Mouse (Mus musculus): ENCODE measurements around the gene Icam1.
"Not testable (repeated sequence)": the region's sequence is repeated elsewhere in the genome, so short reads cannot be mapped to it uniquely, and the experiment has no call there.

Icam1 gene

DNA sequence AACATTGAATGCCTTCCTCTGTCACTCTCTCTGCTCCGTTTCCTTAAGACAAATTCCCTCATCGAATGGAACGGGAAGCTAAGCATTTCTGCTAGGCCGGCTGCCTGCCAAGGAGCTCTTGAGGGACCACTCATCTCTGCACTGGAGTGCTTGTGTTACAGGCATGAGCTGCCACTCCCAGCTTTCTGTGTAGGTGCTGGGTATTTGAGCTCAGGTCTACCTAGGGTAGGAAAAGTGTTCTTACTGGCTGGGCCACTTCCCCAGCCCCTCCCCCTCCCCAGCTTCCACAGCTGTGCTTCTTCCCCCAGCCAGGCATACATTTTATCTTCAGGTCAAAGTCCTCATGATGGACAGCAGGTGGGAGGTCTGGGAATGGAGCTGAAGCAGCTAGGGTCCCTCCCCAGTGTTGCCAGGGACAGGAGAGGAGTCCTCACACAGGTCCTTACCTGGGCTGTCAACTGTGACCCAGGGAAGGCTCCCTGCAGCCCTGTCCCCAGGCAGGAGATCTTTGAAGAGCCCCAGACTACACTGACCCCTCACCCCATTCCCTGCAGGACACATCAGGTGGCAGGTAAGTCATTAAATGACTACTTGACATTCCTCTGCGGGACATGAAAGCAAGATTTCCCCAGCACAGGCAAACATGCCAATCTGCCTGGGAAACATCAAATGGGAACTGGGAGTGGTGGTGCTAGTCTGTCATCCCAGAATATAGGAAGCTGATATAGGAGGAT lies 22.5 kb upstream of the Icam1 start:
- peak; percentile 37 for DNase-seq

DNA sequence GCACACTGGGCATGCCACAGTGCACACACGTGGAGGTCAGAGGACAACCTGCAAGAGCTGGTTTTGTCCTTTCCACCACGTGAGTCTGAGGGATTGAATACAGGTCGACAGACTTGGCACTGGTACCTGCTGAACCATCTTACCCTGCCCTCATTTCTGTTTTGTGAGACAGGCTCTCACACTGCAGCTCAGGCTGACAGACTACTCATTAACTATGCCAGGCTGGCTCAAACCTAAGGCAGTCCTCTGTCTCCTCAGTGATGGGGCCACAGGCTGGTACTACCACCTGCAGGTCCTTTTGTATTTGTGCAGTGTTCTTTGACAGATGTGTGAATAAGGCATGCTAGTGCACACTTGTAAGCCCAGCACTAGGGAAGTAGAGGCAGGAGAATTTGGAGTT lies 20.7 kb upstream of the Icam1 start:
- DNase-seq = peak; percentile 43

DNA sequence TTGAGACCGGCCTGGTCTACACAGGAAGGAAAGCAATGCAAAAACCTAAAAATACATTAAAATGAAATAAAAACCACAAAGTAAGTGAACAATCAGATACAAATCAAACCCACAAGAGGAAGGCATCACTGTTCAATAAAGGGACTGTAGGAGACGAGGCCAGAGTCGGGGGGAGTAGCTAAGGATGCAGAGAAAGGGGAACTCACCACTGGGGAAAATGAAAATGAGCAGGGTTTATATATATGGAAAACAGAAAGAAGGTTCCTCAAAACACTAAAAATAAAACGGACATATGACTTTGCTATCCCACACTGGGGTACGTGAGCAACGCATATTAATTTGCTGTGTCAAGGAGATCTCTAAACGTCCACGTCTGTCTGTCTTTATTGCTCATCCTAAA lies 18.7 kb upstream of the Icam1 start:
- no peak for DNase-seq

DNA sequence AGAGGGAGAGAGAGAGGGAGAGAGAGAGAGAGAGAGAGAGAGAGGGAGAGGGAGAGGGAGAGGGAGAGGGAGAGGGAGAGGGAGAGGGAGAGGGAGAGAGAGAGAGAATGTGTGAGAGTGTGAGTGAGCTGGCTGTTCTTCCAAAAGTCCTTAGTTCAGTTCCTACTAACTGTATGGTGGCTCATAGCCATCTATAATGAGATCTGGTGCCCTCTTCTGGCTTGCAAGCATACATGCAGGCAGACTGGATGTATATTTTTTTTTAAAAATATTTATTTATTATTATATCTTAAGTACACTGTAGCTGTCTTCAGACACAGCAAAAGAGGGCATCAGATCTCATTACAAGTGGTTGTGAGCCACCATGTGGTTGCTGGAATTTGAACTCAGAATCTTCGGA lies 17.4 kb upstream of the Icam1 start:
- DNase-seq = not testable (repeated sequence)

DNA sequence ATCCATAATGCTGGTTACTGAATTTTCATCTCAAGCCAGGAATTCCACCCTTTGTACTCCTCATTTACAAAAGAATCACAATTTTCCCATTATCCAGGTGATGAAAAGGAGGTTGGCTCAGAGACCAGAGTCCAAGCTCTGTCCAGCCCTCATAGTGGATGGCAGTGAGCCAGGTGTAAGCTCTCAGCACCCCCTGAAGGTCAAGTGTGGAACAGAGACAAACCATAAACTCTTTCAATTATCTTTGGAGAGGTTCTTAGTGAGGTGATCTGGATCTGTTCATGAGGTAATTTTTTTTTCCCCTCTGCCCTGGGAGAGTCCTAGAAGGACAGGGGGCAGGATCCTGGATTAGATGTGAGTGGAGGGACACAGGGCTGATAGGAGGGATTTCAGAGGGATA lies 15.0 kb upstream of the Icam1 start:
- peak; percentile 66 for DNase-seq

DNA sequence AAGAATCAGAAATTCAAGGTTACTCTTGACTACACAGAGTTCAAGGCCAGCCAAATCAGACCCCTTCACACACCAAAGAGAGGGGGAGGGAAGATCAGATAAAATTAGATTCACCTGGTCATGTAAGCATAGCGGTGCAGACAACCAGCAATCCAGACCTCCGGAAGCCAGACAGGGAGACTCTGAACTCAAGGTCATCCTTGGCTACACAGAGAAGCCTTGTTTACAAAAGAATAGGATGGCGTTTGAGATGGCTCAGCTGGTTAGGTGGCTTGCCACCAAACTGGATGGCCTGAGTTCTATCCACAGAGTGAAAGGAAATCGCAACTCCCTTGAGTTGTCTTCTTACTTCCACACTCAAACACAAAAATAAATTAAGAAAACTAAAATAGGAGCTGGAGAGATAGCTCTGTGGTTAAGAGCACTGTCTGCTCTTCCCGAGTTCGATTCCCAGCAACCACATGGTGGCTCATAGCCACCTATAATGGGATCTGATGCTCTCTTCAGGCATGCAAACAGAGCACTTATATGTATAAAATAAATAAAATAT lies 14.1 kb upstream of the Icam1 start:
- no peak for DNase-seq

DNA sequence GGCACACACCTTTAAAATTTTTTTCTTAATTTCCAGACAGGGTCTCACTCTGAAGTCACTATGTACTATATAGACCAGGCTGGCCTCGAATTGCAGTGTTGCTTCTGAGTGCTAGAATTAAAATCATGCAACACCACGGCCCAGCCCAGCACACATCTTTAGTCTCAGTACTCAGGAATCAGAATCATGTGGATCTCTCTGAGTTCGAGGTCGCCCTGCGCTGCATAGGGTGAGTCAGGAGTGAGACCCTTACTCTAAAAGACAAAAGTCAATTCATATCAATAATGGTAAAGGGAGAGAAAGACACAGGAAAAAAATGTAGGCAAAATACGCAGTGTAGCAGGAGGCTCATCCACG lies 13.5 kb upstream of the Icam1 start:
- DNase-seq = no peak

DNA sequence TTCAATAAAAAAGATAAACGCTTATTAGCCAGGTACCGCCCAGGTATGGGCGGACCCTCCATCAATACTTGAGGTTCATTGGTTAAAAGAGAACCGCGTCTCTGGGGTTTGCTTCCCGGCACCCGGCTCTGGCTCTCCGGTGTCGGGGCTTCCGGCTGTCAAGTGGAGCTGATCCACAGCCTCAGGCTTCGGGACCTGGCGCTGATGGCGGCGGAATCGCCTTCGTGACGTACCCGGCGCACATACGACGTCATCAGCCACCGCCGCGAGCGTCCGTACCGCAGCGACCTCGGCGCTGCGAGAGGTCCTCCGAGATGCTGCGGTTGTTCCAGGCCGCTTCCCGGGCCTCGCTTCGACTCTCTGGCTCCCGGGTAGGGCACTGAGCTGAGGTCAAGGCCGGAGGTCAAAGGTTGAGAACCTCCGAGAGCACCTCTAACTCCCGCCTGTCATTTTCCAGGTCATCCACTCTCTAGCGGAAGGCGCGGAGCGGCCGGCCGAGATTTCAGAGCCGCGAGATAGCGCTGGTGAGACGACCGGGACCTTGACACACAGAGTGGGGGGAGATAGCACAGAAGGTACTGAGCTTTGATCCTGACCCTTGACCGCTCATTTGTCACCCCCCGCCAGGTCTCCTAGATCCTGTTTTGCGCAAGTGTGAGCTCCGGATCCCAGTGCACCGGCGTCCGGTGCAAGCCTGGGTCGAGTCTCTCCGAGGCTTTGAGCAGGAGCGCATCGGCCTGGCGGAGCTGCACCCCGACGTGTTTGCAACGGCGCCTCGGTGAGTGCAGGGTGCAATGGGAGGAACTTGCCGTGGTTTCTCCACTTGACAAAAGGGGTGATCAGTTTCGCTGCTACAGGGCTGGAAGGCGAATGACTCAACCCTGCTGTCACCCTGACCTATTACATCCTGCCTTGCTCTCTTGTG lies 12.9 kb upstream of the Icam1 start, which contains the start of gene Mrpl4:
Gene Mrpl4 (plus strand): TSS at position 112 of the 925 bp plus-strand sequence.
- DNase-seq = peak; percentile 94

DNA sequence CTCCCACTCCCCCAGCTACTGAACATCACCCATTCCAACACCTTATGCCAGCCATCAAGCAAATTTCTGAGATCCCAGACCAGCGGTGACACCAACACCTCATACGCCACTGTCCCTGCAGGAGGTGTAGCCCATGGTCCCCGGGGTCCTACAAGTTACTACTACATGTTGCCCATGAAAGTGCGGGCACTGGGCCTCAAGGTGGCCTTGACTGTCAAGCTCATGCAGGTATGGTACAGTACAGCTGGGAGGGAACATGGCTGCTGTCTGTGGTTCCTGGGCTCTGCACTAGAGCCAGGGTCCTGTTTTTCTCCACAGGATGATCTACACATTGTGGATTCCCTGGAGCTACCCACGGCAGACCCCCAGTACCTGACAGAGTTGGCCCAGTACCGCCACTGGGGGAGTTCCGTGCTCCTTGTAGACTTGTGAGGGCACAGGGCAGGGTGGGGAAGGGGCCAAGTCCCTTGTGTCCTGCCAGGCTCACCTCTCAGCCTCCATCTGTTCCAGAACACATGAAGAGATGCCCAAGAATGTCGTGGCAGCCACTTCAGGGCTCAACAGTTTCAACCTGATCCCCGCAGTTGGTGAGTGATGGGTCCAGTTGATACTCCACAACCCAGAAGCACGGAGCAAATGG lies 8.4 kb upstream of the Icam1 start:
- DNase-seq = no peak

DNA sequence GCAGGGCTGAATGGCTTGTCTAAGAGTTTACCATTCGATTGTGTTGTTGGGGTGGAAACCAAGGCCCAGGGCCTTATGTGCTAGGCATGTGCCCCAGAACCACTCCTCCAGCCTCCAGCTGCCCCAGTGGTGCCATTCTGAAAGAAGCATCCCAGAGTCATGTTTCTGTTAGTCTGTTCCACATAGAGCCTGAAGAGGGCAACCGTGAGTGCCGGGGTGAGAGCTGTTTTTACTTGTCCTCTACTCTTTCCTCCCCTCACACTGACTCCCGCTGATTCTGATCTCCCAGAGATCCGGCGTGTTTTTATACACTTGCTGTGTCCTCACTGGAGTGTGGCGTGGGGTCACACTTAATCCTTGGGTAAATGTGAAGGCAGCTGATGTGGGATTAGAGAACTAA lies 7.8 kb upstream of the Icam1 start:
- no peak for DNase-seq

DNA sequence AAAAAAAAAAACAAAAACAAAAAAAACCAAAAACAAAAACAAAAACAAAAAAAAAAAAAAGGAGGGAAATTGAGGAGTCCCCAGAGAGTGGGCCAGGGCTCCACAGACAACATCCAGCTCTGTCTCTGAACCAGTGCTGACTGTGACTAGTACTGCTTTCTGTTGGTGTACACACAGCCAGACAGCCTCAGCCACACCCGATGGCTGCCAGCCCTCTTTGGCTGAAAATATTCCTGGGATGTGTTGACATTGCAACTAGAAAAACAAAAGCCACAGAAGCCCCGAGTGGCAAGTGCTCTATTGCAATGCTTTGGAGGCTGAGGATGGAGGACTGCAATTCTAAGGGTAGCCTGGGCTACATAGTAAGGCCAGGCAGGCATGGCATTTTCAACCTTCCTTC lies 5.4 kb upstream of the Icam1 start:
- no peak for DNase-seq

DNA sequence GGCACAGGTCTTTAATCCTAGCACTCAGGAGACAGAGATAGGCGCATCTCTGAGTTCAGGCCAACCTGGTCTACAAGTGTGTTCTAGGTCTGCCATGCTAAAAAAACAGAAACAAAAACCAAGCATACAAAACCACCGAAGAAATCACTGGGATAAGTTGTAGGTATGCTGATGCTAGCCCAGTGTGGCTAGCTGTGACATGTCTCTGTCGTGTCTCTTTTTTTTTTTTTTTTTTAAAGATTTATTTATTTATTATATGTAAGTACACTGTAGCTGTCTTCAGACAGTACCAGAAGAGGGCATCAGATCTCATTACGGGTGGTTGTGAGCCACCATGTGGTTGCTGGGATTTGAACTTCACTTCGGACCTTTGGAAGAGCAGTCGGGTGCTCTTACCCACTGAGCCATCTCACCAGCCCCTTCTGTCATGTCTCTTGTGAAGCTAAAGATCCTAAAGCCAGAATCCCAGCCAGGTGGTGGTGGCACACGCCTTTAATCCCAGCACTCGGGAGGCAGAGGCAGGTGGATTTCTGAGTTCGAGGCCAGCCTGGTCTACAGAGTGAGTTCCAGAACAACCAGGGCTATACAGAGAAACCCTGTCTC lies 4.7 kb upstream of the Icam1 start:
- not testable (repeated sequence) for DNase-seq

DNA sequence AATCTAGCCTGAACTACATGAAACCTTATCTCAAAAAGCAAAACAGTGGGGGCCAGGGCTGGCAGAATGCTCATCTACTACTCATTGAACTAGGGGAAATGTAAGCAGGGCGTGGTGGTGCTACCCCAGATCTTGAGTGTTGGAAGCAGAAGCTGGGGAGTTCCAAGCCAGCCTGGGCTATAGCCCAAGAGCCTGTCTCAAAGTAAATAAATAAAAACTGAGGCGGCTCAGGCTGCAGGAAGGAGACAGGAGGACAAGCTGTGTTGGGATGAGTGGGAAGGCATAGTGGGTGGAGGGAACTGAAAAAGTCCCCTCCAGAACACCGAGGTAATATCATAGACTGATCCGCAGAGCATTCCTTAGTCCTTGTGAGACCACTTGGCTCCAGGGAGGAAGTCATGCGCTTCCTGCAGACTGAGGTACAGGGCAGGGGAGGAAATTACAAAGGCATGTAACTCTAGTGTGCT lies 3.9 kb upstream of the Icam1 start:
- peak; percentile 55 for DNase-seq

DNA sequence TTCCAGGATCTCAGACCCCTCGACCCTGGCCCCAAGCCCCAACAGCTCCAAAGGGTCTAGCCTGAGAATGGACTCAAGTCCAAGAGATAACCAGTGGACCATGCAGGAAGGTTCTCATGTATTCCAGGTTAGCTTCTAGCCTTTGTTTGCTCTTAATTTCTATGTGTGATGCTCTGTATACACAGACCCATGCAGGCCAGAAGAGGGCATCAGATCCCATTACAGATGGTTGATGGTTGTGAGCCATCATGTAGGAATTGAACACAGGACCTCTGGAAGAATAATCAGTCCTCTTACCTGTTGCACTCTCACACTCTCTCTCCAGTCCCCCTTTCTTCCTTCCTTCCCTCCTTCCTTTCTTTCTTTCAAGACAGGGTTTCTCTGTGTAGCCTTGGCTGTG lies 3.4 kb upstream of the Icam1 start:
- DNase-seq = no peak

DNA sequence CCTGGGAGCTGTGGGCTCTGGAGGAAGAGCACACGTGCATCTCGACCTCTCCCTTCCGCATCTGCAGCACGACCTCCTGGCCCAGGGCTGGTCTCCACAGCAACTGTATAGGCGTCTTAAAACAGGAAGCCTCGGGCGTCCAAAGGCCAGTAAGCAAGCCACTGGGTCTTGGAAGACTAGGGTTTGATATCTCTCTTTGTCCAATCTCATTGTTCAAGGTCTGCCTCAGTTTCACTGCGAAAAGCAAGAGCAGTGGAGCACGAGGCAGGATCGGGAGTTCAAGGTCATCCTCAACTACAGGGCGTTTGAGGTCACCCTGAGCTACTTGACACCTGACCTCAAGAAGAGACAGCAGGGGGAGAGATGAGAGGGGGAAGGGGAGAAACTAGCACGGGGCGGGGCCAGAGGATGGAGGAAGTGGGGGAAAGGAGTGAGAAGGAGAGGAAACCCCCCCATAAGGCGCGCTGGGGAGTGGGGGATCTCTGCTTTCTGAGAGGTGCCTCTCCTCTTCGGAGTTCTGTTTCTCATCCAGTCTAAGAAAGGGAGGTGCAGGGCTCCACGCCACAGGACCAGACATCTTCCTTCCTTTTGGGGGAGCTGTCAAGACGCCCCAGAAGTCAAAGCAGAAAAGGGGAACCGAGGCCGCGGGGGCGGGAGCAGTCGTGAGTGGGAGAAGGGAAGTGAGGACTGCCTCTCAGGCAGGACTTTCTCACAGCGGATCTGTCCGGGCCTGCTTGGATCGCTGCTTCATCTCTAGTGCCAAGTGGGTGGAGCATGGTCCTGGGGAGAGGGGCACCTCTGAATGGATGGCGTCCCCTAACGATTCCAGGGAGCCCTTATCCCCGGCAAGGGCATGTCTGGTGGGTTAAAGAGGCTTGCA lies 854 bp upstream of the Icam1 start:
- DNase-seq = peak; percentile 78

DNA sequence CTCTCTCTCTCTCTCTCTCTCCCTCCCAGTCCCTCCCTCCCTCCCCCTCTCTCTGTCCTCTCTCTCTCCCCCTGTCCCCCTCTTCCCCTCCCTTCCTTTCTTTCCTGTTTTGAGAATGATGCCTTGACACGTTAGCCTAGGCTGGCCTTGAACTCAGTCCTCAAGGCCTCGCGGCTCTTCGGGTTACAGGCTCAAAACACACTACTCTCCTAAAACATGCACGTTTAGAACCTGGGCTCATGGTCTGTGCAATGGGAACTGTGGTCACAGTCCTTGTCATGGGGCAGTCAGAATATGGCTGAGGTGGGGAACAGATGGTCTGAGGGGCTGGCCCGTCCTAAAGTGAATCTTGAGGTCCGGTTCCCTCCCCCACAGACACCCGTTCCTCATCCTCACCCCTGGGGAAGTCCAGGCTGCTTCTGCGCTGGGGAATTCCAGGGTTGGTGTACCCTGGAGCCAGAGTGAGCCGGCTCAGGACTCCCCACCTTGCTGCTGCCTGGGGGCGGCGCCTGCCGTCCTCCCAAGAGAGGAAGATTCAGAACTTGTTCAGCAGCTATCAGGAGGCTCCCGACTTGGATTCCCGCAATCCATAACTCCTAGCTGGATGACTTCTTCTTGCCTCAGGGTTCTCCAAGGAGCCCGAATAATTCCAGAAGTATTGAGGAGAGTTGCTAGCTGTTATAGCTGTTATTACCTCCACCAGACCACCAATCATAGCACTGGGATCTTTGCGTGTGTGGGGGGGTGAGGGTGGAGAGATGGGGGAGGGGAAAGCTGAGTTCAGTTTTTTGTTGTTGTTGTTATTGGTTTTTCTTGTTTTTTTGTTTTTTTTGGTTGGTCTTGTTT lies 769 bp downstream of the Icam1 start:
- no peak for DNase-seq

DNA sequence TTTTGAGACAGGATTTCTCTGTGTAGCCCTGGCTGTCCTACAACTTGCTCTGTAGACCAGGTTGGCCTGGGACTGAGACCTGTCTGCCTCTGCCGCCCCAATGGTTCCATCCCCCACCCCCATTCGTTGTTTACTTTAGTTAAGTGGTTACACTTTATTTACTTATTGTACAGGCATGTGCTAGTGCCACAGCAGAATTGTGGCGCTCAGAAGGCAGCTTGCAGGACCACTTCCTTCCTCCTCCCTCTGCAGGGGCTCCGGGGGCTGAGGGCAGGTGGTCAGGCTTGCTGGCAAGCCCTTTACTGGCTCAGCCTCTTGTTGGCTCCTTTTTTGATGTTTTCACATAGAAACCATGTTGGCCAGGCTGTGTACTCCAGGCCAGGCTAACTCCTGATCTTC lies 1.4 kb downstream of the Icam1 start:
- no peak for DNase-seq

DNA sequence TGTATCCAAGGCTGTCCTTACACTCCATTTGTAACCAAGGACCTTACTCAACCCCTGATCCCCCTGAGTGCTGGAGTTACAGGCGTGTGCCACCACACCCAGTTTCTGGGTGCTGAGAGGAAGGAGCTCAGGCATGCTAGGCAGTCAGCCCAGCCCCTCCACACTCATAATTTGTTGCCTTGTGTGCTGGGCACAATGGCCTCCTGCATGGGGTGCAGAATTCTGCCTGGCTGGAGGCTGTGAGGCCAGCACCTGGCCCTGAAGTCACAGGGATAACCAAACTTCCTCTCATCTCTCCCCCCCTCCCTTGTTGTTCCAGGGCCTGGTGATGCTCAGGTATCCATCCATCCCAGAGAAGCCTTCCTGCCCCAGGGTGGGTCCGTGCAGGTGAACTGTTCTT lies 2.8 kb downstream of the Icam1 start:
- no peak for DNase-seq

DNA sequence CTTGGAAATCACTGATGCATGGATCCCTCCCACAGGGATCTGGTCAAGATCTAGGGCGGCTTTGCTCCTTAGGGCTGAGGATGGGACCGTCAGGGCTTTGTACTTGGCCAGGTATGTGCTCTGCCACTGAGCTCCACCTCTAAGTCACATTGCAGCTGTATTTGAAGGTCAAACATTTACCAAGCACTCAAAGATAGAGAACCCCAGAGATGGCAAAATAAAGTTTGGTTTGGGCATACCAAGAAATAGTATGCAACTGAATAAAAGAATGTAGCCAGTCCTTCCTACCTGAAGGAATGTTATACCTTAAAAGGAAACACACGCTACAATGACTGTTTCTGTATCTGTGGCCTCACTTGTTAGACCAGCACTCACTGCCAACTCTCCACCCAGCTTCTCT lies 5.6 kb downstream of the Icam1 start:
- DNase-seq = no peak

DNA sequence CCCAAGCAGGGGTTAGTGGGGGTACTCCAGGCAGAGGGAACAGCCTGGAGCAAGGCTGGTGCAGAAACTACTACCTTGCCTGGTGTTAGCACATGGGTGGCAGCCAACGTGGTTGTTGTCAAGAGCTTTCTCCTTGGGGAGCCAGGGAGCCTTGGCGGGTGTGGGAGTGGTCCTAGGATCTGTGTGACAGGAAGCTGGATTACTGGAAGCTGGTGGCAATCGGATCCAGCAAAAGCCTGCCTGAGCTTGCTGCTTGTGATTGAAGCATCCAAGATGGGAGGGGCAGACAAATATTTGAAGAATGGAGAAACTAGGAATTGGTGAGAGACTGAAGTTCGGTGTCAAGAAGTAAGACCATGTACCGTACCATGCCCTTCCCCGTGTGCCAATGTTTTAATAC lies 6.5 kb downstream of the Icam1 start:
- no peak for DNase-seq

DNA sequence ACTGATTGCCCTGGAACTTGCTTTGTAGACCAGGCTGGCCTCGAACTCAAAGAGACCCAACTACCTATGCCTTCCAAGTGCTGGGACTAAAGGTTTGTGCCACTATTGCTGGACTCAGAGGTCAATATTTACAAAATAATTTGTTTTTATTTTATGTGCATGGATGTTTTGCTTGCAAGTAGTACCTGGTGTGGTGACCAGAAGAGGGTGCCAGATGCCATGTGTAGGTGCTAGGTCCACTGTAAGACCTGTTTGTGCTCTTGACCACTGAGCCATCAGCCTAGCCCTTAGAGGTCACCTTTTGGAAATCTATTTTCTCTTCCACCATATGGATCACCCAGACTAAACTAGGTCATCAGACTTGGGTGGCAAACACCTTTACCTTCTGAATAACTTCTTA lies 6.9 kb downstream of the Icam1 start:
- DNase-seq = no peak
